Mouse (Mus musculus) ovary, adult 2 months (tissue): ENCODE results near the gene Ano8. TPM values are rescaled to one million over a fixed set of nuclear protein-coding genes. Genes with fewer than 3 reads are reported as not detected.

Experiments used
- polyA plus RNA-seq: library from polyadenylated mRNA; depleted of rRNA; stranded (reverse); fragments of >200 nt; gene quantifications from 2 replicates; pipeline ENCODE4 v1.2.3, GENCODE M21; 2012; rRNA removed

Gene Ano8
- 51.3 and 72.4 TPM in 2 replicates for polyA plus RNA-seq

DNA sequence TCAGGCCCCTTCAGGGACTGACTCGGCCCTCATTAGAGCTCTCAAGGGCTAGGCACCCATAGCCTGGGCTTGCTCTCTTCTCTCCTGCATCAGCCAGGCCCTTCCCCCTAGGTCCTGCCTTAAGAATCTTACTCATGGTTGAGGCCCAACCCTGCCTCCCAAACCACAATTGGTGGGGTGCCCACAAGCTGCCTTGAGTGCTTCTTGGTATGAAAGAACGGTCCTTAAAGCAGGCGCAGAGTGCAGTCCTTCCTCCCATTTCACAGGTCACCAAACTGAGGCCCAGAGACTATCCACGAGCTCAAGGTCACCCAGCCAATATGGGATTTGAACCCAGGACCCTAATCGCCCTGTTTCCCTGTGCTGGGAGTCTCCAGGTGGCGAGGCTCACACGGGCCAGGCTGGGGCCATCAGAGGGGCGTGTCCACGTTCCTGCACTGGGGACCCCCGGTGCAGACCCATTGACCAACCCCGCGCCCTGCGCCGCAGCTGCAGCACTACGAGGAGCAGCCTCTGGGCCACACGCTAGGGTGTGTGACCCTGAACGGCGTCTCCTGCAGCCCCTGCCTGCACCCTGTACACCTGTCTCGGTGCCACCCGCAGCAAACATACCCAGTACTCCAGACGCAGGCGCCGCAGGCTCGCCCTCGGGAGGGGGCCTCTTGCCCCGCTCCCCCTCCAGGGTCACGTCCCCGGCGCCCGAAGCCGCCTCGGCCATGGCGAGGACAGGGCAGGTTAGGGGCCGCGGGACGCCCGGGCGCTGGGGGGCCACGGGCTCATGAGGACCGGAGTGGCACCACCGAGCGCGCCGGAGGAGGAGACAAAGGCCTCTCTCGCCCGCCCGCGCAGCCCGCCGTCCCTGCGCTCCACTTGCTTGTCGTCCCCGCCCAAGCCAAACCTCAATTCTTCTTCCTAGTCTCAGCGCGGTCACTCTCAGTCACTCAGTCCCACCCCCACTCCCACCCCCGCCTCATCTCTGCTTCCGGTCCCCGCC, at the start of gene Ano8:
Gene Ano8 (minus strand): TSS at position 822 of the 994 bp plus-strand sequence.

GRCm38 (mm10) chr8:71525226-71526050, 39.7 kb upstream of the Ano8 start, which contains the start of gene Ccdc194:
Gene Ccdc194 (minus strand): TSS chr8:71525711.

GRCm38 (mm10) chr8:71511644-71512043, 25.9 kb upstream of the Ano8 start, which contains the start of gene Plvap:
Gene Plvap (minus strand): TSS chr8:71511752.

DNA sequence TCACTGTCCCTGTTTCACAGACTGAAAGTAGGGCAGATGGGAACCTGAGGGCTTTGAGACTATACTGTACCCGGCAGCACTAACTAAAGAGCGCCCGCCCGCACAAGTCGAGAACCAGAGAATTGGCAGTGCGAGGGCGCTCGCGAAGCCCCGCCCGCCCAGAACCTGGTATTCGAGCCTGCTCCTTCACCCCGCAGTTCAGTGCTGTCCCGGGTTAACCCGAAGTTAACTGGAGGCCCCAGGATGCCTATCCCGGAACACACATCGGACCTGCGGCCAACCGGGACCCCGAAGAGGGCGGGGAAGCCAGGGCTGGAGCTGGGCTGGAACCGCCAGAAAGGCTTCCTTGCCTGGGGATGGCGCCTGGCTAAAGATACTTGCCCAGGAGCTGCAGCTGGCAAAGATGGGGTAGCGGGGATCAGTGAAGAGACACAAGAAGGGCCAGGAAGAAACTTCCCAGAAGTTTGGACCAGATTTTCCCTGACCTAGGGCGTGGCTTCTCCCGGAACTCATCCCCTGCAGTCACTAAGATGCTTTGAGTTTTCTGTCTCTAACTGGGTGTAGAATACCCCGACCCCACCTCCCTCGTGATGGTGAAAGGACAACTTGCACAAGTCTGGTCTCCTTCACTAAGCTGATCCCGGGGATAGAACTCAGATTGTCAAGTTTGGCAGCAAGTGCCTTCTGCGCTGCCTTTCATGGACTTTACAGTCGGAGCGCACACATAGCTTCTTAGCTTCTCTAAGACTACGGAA, 2.1 kb upstream of the Ano8 start, which contains the start of gene Gtpbp3:
Gene Gtpbp3 (plus strand): TSS at position 413 of the 755 bp plus-strand sequence.

GRCm38 (mm10) chr8:71468916-71469315, 16.8 kb downstream of the Ano8 start, which contains the start of gene Dda1:
Gene Dda1 (plus strand): TSS chr8:71469199.

GRCm38 (mm10) chr8:71464513-71465500, 21.0 kb downstream of the Ano8 start, which contains the start of gene Mrpl34:
Gene Mrpl34 (plus strand): TSS chr8:71464959.

GRCm38 (mm10) chr8:71463188-71464033, 22.4 kb downstream of the Ano8 start, which contains the start of gene Abhd8:
Gene Abhd8 (minus strand): TSS chr8:71463655.

Other genes starting within 250 kb of the Ano8 start
- gene Myo9b, start 213.2 kb downstream of the Ano8 start, polyA plus RNA-seq, result 33.5 and 33.6 TPM in 2 replicates
- 10.0 and 12.7 TPM in 2 replicates for gene Haus8, start 213.0 kb downstream of the Ano8 start, polyA plus RNA-seq
- 174 and 185 TPM in 2 replicates for gene Use1, start 119.1 kb downstream of the Ano8 start, polyA plus RNA-seq
- gene Ocel1, start 114.7 kb downstream of the Ano8 start, polyA plus RNA-seq, result 15.4 and 16.1 TPM in 2 replicates
- 375 and 551 TPM in 2 replicates for gene Nr2f6, start 104.0 kb downstream of the Ano8 start, polyA plus RNA-seq
- 40.4 and 44.7 TPM in 2 replicates for gene Ushbp1, start 90.2 kb downstream of the Ano8 start, polyA plus RNA-seq
- 142 and 165 TPM in 2 replicates for gene Babam1, start 89.1 kb downstream of the Ano8 start, polyA plus RNA-seq
- 18.1 and 24.0 TPM in 2 replicates for gene Ankle1, start 80.0 kb downstream of the Ano8 start, polyA plus RNA-seq
- 123 and 134 TPM in 2 replicates for gene Abhd8, start 22.3 kb downstream of the Ano8 start, polyA plus RNA-seq
- gene Mrpl34, start 21.0 kb downstream of the Ano8 start, polyA plus RNA-seq, result 126 and 156 TPM in 2 replicates
- 106 and 116 TPM in 2 replicates for gene Dda1, start 16.8 kb downstream of the Ano8 start, polyA plus RNA-seq
- 62.6 and 70.6 TPM in 2 replicates for gene Gtpbp3, start 2.1 kb upstream of the Ano8 start, polyA plus RNA-seq
- gene Plvap, start 25.8 kb upstream of the Ano8 start, polyA plus RNA-seq, result 127 and 165 TPM in 2 replicates
- 0.21 and 0.85 TPM in 2 replicates for gene Ccdc194, start 39.7 kb upstream of the Ano8 start, polyA plus RNA-seq
- 1,406 and 1,805 TPM in 2 replicates for gene Bst2, start 51.5 kb upstream of the Ano8 start, polyA plus RNA-seq
- 244 and 264 TPM in 2 replicates for gene Mvb12a, start 57.0 kb upstream of the Ano8 start, polyA plus RNA-seq
- 22.7 and 37.6 TPM in 2 replicates for gene Tmem221, start 72.9 kb upstream of the Ano8 start, polyA plus RNA-seq
- 0.10 and 0.16 TPM in 2 replicates for gene Nxnl1, start 80.6 kb upstream of the Ano8 start, polyA plus RNA-seq
- gene Slc27a1, start 82.9 kb upstream of the Ano8 start, polyA plus RNA-seq, result 457 and 488 TPM in 2 replicates
- gene Pgls, start 106.2 kb upstream of the Ano8 start, polyA plus RNA-seq, result 330 and 475 TPM in 2 replicates
- 9.1 and 11.0 TPM in 2 replicates for gene Fam129c, start 111.7 kb upstream of the Ano8 start, polyA plus RNA-seq
- gene Colgalt1, start 125.0 kb upstream of the Ano8 start, polyA plus RNA-seq, result 345 and 390 TPM in 2 replicates
- gene Unc13a, start 185.8 kb upstream of the Ano8 start, polyA plus RNA-seq, result 1.6 and 2.0 TPM in 2 replicates
- gene Jak3, start 190.3 kb upstream of the Ano8 start, polyA plus RNA-seq, result 26.2 and 28.2 TPM in 2 replicates
- gene Insl3, start 203.3 kb upstream of the Ano8 start, polyA plus RNA-seq, result 614 and 743 TPM in 2 replicates
- 9.5 and 13.4 TPM in 2 replicates for gene B3gnt3, start 215.8 kb upstream of the Ano8 start, polyA plus RNA-seq
- 17.0 and 20.9 TPM in 2 replicates for gene Fcho1, start 239.8 kb upstream of the Ano8 start, polyA plus RNA-seq